Mouse (Mus musculus): Measurements from ENCODE around the gene Abca17. TPM values are rescaled to one million over a fixed set of nuclear protein-coding genes. Genes with fewer than 3 reads are reported as not detected.
A peak's percentile ranks its signal among the peaks of the same experiment; 100 is the strongest.

Gene Abca17
- polyA plus RNA-seq, 1 experiment from 2014 or later: 0.06 TPM

GRCm38 (mm10) chr17:24353960-24354359 is 3.1 kb upstream of the Abca17 start:
- 68% methylated on average over 3 of the region's 3 CpGs for WGBS (ENCODE audit: insufficient replicate concordance)
- Histone ChIP-seq H3K9ac (ENCODE audit: low read depth, low read length) (no peak overlapping the region), H3K4me3 (ENCODE audit: low read depth, low read length) (no peak overlapping the region), H3K4me2 (no peak overlapping the region), H3K27ac (ENCODE audit: low read depth, low read length) (no peak overlapping the region), H3K36me3 (ENCODE audit: control insufficient read depth, insufficient read depth, low read length) (no peaks in the 10 kb centered on the region), H3K27me3 (ENCODE audit: control insufficient read depth, insufficient read depth, low read length) (peaks cover 13% of the 10 kb centered on the region), H3K9me3 (replicated peaks; ENCODE audit: control insufficient read depth, low read length) (no peaks in the 10 kb centered on the region), H3K4me1 (ENCODE audit: control insufficient read depth, insufficient read depth, low read length) (0 out of 2 replicates have a peak, but pooled peaks cover 2% of the 10 kb centered on the region)
- ATAC-seq (replicated peaks; ENCODE audit: insufficient number of reproducible peaks, low FRiP score, low TSS enrichment): no peak

GRCm38 (mm10) chr17:24352370-24353194 is 1.7 kb upstream of the Abca17 start:
- Histone ChIP-seq H3K4me2 (peak overlapping the region; percentile 97), H3K4me3 (ENCODE audit: low read depth, low read length) (peak overlapping the region; percentile 73), H3K27me3 (ENCODE audit: control insufficient read depth, insufficient read depth, low read length) (peaks cover 13% of the 10 kb centered on the region), H3K36me3 (ENCODE audit: control insufficient read depth, insufficient read depth, low read length) (no peaks in the 10 kb centered on the region), H3K9me3 (replicated peaks; ENCODE audit: control insufficient read depth, low read length) (no peaks in the 10 kb centered on the region), H3K27ac (ENCODE audit: low read depth, low read length) (no peak overlapping the region), H3K4me1 (ENCODE audit: control insufficient read depth, insufficient read depth, low read length) (0 out of 2 replicates have a peak, but pooled peaks cover 2% of the 10 kb centered on the region), H3K9ac (ENCODE audit: low read depth, low read length) (peak overlapping the region; percentile 86)
- peak; percentile 36; the same call in 1 of the 2 replicates for ATAC-seq (replicated peaks; ENCODE audit: insufficient number of reproducible peaks, low FRiP score, low TSS enrichment)
- WGBS (ENCODE audit: insufficient replicate concordance): 6% methylated on average over 36 of the region's 36 CpGs

- ATAC-seq (replicated peaks; ENCODE audit: insufficient number of reproducible peaks, low FRiP score, low TSS enrichment): peak; percentile 90
- WGBS (ENCODE audit: insufficient replicate concordance): under 1% methylated on average over 55 of the region's 55 CpGs
- no peaks in the 10 kb centered on the region for H3K36me3 ChIP-seq (ENCODE audit: control insufficient read depth, insufficient read depth, low read length)
- peaks cover 13% of the 10 kb centered on the region for H3K27me3 ChIP-seq (ENCODE audit: control insufficient read depth, insufficient read depth, low read length)
- H3K4me3 ChIP-seq (ENCODE audit: low read depth, low read length): peak within 1 kb of the TSS; percentile 73
- no peaks in the 10 kb centered on the region for H3K9me3 ChIP-seq (replicated peaks; ENCODE audit: control insufficient read depth, low read length)
- H3K9ac ChIP-seq (ENCODE audit: low read depth, low read length): peak within 1 kb of the TSS; percentile 86
- peak within 1 kb of the TSS; percentile 97 for H3K4me2 ChIP-seq
- H3K27ac ChIP-seq (ENCODE audit: low read depth, low read length): no peak within 1 kb of the TSS
- H3K4me1 ChIP-seq (ENCODE audit: control insufficient read depth, insufficient read depth, low read length): 0 out of 2 replicates have a peak, but pooled peaks cover 2% of the 10 kb centered on the region
These were observed 991 bp upstream of the Abca17 start, which contains the start of gene Abca3 for GRCm38 (mm10) chr17:24351760-24352357. TSS of gene Abca3 (plus strand) at chr17:24351950.

GRCm38 (mm10) chr17:24349176-24349575 is 1.7 kb downstream of the Abca17 start:
- 0 out of 2 replicates have a peak, but pooled peaks cover 2% of the 10 kb centered on the region for H3K4me1 ChIP-seq (ENCODE audit: control insufficient read depth, insufficient read depth, low read length)
- 63% methylated on average over 2 of the region's 2 CpGs for WGBS (ENCODE audit: insufficient replicate concordance)
- H3K4me2 ChIP-seq: no peak overlapping the region
- H3K4me3 ChIP-seq (ENCODE audit: low read depth, low read length): no peak overlapping the region
- H3K9me3 ChIP-seq (replicated peaks; ENCODE audit: control insufficient read depth, low read length): no peaks in the 10 kb centered on the region
- no peak for ATAC-seq (replicated peaks; ENCODE audit: insufficient number of reproducible peaks, low FRiP score, low TSS enrichment)
- peaks cover 13% of the 10 kb centered on the region for H3K27me3 ChIP-seq (ENCODE audit: control insufficient read depth, insufficient read depth, low read length)
- no peaks in the 10 kb centered on the region for H3K36me3 ChIP-seq (ENCODE audit: control insufficient read depth, insufficient read depth, low read length)
- H3K9ac ChIP-seq (ENCODE audit: low read depth, low read length): no peak overlapping the region
- no peak overlapping the region for H3K27ac ChIP-seq (ENCODE audit: low read depth, low read length)

- ATAC-seq (replicated peaks; ENCODE audit: insufficient number of reproducible peaks, low FRiP score, low TSS enrichment): no peak
- Histone ChIP-seq H3K9me3 (replicated peaks; ENCODE audit: control insufficient read depth, low read length) (no peaks in the 10 kb centered on the region), H3K27ac (ENCODE audit: low read depth, low read length) (no peak overlapping the region), H3K36me3 (ENCODE audit: control insufficient read depth, insufficient read depth, low read length) (no peaks in the 10 kb centered on the region), H3K4me3 (ENCODE audit: low read depth, low read length) (no peak overlapping the region), H3K4me1 (ENCODE audit: control insufficient read depth, insufficient read depth, low read length) (no peaks in the 10 kb centered on the region), H3K27me3 (ENCODE audit: control insufficient read depth, insufficient read depth, low read length) (peaks cover 13% of the 10 kb centered on the region), H3K9ac (ENCODE audit: low read depth, low read length) (no peak overlapping the region), H3K4me2 (no peak overlapping the region)
- WGBS (ENCODE audit: insufficient replicate concordance): 49% methylated on average over 7 of the region's 7 CpGs
These were observed 4.0 kb downstream of the Abca17 start for GRCm38 (mm10) chr17:24346831-24347230.

GRCm38 (mm10) chr17:24344672-24345071 is 6.2 kb downstream of the Abca17 start:
- WGBS (ENCODE audit: insufficient replicate concordance): 77% methylated on average over 8 of the region's 8 CpGs
- no peaks in the 10 kb centered on the region for H3K4me1 ChIP-seq (ENCODE audit: control insufficient read depth, insufficient read depth, low read length)
- H3K4me3 ChIP-seq (ENCODE audit: low read depth, low read length): no peak overlapping the region
- H3K27me3 ChIP-seq (ENCODE audit: control insufficient read depth, insufficient read depth, low read length): no peaks in the 10 kb centered on the region
- no peak overlapping the region for H3K9ac ChIP-seq (ENCODE audit: low read depth, low read length)
- H3K4me2 ChIP-seq: no peak overlapping the region
- no peak overlapping the region for H3K27ac ChIP-seq (ENCODE audit: low read depth, low read length)
- H3K36me3 ChIP-seq (ENCODE audit: control insufficient read depth, insufficient read depth, low read length): no peaks in the 10 kb centered on the region
- no peaks in the 10 kb centered on the region for H3K9me3 ChIP-seq (replicated peaks; ENCODE audit: control insufficient read depth, low read length)
- no peak for ATAC-seq (replicated peaks; ENCODE audit: insufficient number of reproducible peaks, low FRiP score, low TSS enrichment)

GRCm38 (mm10) chr17:24327656-24328055 is 23.2 kb downstream of the Abca17 start:
- Histone ChIP-seq H3K36me3 (ENCODE audit: control insufficient read depth, insufficient read depth, low read length) (no peaks in the 10 kb centered on the region), H3K4me1 (ENCODE audit: control insufficient read depth, insufficient read depth, low read length) (no peaks in the 10 kb centered on the region), H3K27me3 (ENCODE audit: control insufficient read depth, insufficient read depth, low read length) (no peaks in the 10 kb centered on the region), H3K4me2 (no peak overlapping the region), H3K9me3 (replicated peaks; ENCODE audit: control insufficient read depth, low read length) (no peaks in the 10 kb centered on the region), H3K9ac (ENCODE audit: low read depth, low read length) (no peak overlapping the region), H3K4me3 (ENCODE audit: low read depth, low read length) (no peak overlapping the region), H3K27ac (ENCODE audit: low read depth, low read length) (no peak overlapping the region)
- 72% methylated on average over 7 of the region's 7 CpGs for WGBS (ENCODE audit: insufficient replicate concordance)
- no peak for ATAC-seq (replicated peaks; ENCODE audit: insufficient number of reproducible peaks, low FRiP score, low TSS enrichment)

GRCm38 (mm10) chr17:24325051-24325450 is 25.8 kb downstream of the Abca17 start:
- Histone ChIP-seq H3K4me1 (ENCODE audit: control insufficient read depth, insufficient read depth, low read length) (no peaks in the 10 kb centered on the region), H3K4me3 (ENCODE audit: low read depth, low read length) (no peak overlapping the region), H3K27me3 (ENCODE audit: control insufficient read depth, insufficient read depth, low read length) (no peaks in the 10 kb centered on the region), H3K9ac (ENCODE audit: low read depth, low read length) (no peak overlapping the region), H3K27ac (ENCODE audit: low read depth, low read length) (no peak overlapping the region), H3K4me2 (no peak overlapping the region), H3K9me3 (replicated peaks; ENCODE audit: control insufficient read depth, low read length) (0 out of 2 replicates have a peak, but pooled peaks cover 2% of the 10 kb centered on the region), H3K36me3 (ENCODE audit: control insufficient read depth, insufficient read depth, low read length) (no peaks in the 10 kb centered on the region)
- ATAC-seq (replicated peaks; ENCODE audit: insufficient number of reproducible peaks, low FRiP score, low TSS enrichment): no peak
- 82% methylated on average over 10 of the region's 10 CpGs for WGBS (ENCODE audit: insufficient replicate concordance)
